Mouse (Mus musculus): Measurements from ENCODE around the gene Bbs12.

Bbs12 gene

GRCm38 (mm10) chr3:37325317-37326112, 13.2 kb downstream of the Bbs12 start:
- no peak for DNase-seq (ENCODE audit: low read depth in 2 of 2, low spot score in 2 of 2)

- DNase-seq (ENCODE audit: low read depth in 2 of 2, low spot score in 2 of 2) = no peak
Measured at GRCm38 (mm10) chr3:37326627-37327026, 14.3 kb downstream of the Bbs12 start.

GRCm38 (mm10) chr3:37328489-37328888, 16.1 kb downstream of the Bbs12 start:
- no peak for DNase-seq (ENCODE audit: low read depth in 2 of 2, low spot score in 2 of 2)

GRCm38 (mm10) chr3:37329963-37330362, 17.6 kb downstream of the Bbs12 start:
- DNase-seq (ENCODE audit: low read depth in 2 of 2, low spot score in 2 of 2) = no peak

GRCm38 (mm10) chr3:37331999-37332449, 19.7 kb downstream of the Bbs12 start:
- DNase-seq (ENCODE audit: low read depth in 2 of 2, low spot score in 2 of 2) = no peak

- DNase-seq (ENCODE audit: low read depth in 2 of 2, low spot score in 2 of 2) = no peak
Measured at GRCm38 (mm10) chr3:37334053-37334452, 21.7 kb downstream of the Bbs12 start.

- DNase-seq (ENCODE audit: low read depth in 2 of 2, low spot score in 2 of 2) = no peak
Measured at GRCm38 (mm10) chr3:37341110-37341509, 28.8 kb downstream of the Bbs12 start.

- DNase-seq (ENCODE audit: low read depth in 2 of 2, low spot score in 2 of 2) = no peak
Measured at GRCm38 (mm10) chr3:37342811-37343210, 30.5 kb downstream of the Bbs12 start.

- DNase-seq (ENCODE audit: low read depth in 2 of 2, low spot score in 2 of 2) = no peak
Measured at GRCm38 (mm10) chr3:37347671-37348070, 35.3 kb downstream of the Bbs12 start.

- no peak for DNase-seq (ENCODE audit: low read depth in 2 of 2, low spot score in 2 of 2)
Measured at GRCm38 (mm10) chr3:37348221-37349165, 36.1 kb downstream of the Bbs12 start, which contains the start of gene Fgf2. Gene Fgf2, plus strand, starts transcription at chr3:37348346.

- no peak for DNase-seq (ENCODE audit: low read depth in 2 of 2, low spot score in 2 of 2)
Measured at GRCm38 (mm10) chr3:37349166-37349548, 36.8 kb downstream of the Bbs12 start.

- no peak for DNase-seq (ENCODE audit: low read depth in 2 of 2, low spot score in 2 of 2)
Measured at GRCm38 (mm10) chr3:37350386-37350785, 38.0 kb downstream of the Bbs12 start.

- DNase-seq (ENCODE audit: low read depth in 2 of 2, low spot score in 2 of 2) = no peak
Measured at GRCm38 (mm10) chr3:37353951-37354481, 41.7 kb downstream of the Bbs12 start.

- DNase-seq (ENCODE audit: low read depth in 2 of 2, low spot score in 2 of 2) = no peak
Measured at GRCm38 (mm10) chr3:37354737-37355136, 42.4 kb downstream of the Bbs12 start.

- DNase-seq (ENCODE audit: low read depth in 2 of 2, low spot score in 2 of 2) = no peak
Measured at GRCm38 (mm10) chr3:37360729-37361128, 48.4 kb downstream of the Bbs12 start.

- DNase-seq (ENCODE audit: low read depth in 2 of 2, low spot score in 2 of 2) = no peak
Measured at GRCm38 (mm10) chr3:37365144-37365543, 52.8 kb downstream of the Bbs12 start.

GRCm38 (mm10) chr3:37365976-37366375, 53.6 kb downstream of the Bbs12 start:
- DNase-seq (ENCODE audit: low read depth in 2 of 2, low spot score in 2 of 2) = no peak

GRCm38 (mm10) chr3:37366381-37367053, 54.2 kb downstream of the Bbs12 start:
- no peak for DNase-seq (ENCODE audit: low read depth in 2 of 2, low spot score in 2 of 2)

GRCm38 (mm10) chr3:37370407-37370806, 58.1 kb downstream of the Bbs12 start:
- DNase-seq (ENCODE audit: low read depth in 2 of 2, low spot score in 2 of 2) = no peak
